Mouse (Mus musculus) spleen, postnatal 36 days (tissue): Measurements from ENCODE around the gene Acbd4.
A peak's percentile ranks its signal among the peaks of the same experiment; 100 is the strongest.

Source experiments
- DNase-seq, 2 experiments: peaks; one replicate each; pipeline ENCODE4 v3.0.0; 2022; ENCODE audit warnings: low spot score in 2 of 2, mixed read lengths in 1 of 2

Gene Acbd4

GRCm38 (mm10) chr11:103141944-103142255 lies 40.4 kb downstream of the Acbd4 start:
- DNase-seq, result no peak

- peak; percentile 68 for DNase-seq
Measured at GRCm38 (mm10) chr11:103142441-103143182, 41.1 kb downstream of the Acbd4 start.

GRCm38 (mm10) chr11:103144309-103145285 lies 43.1 kb downstream of the Acbd4 start:
- DNase-seq, result no peak

- DNase-seq, result no peak
Measured at GRCm38 (mm10) chr11:103146386-103146785, 44.9 kb downstream of the Acbd4 start.

GRCm38 (mm10) chr11:103147766-103148165 lies 46.3 kb downstream of the Acbd4 start:
- DNase-seq, result no peak

GRCm38 (mm10) chr11:103149771-103150170 lies 48.3 kb downstream of the Acbd4 start:
- no peak for DNase-seq

GRCm38 (mm10) chr11:103158621-103159478 lies 57.4 kb downstream of the Acbd4 start:
- DNase-seq, result peak; percentile 85 to 89

GRCm38 (mm10) chr11:103160738-103161137 lies 59.3 kb downstream of the Acbd4 start:
- no peak for DNase-seq

GRCm38 (mm10) chr11:103161449-103161848 lies 60.0 kb downstream of the Acbd4 start:
- no peak for DNase-seq
